Mouse (Mus musculus): Measurements from ENCODE around the gene Oxct2a.
"Not testable (repeated sequence)": the region's sequence is repeated elsewhere in the genome, so short reads cannot be mapped to it uniquely, and the experiment has no call there.

The Oxct2a gene

DNA sequence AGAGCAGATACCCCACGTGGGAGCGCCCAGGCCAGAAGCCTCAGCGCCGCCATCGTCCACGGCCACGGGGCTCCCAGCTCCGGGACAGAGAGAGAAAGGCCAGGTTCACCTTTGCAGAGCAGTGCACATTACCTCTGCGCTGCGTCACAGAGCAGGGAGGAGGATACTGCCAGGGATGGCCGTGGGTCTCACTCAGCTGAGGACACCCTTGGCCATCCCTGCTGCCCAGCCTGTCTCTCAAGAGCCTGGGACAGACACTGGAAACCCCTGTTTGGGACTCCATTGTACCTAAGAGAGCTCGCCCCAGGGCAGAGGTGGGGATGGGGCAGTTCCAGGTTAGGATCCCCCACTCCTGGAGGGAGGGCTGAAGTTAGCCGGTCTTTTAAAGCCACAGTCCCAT, at the start of gene Oxct2a:
TSS of gene Oxct2a (minus strand) at position 101 of the 400 bp plus-strand sequence.
- DNase-seq (ENCODE audit: low read depth), result no peak

GRCm38 (mm10) chr4:123363555-123363954, 40.1 kb upstream of the Oxct2a start:
- no peak for DNase-seq (ENCODE audit: low read depth)

DNA sequence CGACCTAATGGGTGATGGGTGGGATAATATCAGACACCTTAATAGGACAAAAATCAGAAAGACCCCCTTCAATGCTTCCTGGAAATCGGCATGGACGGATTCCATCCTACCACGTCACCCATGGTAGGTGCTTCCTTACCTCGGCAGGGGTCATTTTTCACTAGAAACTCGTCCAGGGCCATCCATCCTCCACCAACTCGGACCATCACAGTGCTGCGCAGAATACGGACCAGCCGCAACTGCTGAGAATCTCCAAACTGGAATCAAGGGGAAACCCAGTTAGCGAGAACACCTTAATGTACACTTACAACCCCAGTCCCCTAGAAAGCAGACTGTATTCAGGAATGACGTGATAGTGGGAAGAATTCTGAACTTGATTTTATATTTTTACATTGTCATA, 37.3 kb upstream of the Oxct2a start:
- DNase-seq (ENCODE audit: low read depth), result no peak

GRCm38 (mm10) chr4:123358613-123359012, 35.2 kb upstream of the Oxct2a start:
- no peak for DNase-seq (ENCODE audit: low read depth)

DNA sequence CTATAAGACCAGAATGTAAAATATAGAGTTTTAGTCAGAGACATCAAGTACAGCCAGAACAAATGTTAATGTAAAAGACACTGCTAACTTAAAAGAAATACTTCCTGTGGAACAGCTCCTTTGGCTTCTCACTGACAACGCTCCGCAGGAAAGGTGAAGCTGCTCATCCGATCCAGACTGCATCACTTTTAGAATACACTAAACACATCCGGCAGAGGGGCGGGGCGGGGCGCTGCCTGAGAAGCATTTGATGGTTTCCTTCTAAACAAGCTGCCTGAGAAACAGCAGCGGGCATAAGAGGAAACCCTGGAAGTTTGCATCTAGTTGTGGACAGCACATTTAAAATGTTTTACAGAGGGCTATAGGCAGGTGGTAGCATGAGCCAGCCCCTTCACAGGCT, 32.5 kb upstream of the Oxct2a start:
- DNase-seq (ENCODE audit: low read depth), result no peak

GRCm38 (mm10) chr4:123353271-123353877, 29.9 kb upstream of the Oxct2a start:
- no peak for DNase-seq (ENCODE audit: low read depth)

GRCm38 (mm10) chr4:123343471-123343789, 20.0 kb upstream of the Oxct2a start:
- DNase-seq (ENCODE audit: low read depth), result no peak

DNA sequence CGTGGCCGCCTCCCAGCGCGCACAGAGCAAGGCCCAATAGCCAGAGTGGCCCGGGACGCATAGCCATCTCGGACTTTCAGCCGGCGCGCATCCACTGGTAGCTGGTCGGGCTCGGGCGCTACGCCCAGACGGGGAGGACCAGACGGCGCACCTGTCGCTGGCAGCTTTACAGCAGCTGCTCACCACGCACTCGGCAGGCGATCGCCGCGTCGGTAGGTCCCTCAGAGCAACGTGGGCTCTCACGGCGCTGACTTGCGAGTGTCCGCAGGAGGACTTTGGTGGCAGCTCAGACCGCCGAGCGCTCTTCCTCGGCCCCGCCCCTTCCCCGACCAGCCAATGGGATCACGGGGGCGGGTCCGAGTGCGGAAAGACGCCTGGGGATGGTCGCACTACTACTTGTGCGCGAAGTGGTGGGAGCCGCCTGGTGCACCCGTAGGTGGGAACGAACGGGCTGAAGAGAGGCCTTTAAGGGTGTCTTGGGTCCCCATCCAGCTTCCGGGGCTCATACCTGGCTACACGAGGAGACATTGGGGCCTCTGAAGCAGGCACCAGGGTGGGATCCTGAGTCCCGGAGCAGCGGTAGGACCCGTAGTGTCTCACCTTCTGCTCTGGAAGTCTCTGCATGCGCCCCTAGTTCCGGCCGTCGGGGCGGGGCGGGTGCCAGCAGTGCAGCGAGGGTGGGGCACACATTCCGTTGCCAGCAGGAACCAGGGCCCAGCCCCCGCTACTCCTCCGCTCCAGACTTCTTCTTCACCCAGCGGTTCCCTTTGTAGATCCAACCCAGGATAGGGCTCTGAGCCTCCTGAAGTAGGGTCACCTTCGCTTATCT, 19.4 kb upstream of the Oxct2a start, which contains the start of gene Bmp8a:
TSS of gene Bmp8a (minus strand) at position 611 of the 829 bp plus-strand sequence.
- DNase-seq (ENCODE audit: low read depth), result peak; percentile 63

DNA sequence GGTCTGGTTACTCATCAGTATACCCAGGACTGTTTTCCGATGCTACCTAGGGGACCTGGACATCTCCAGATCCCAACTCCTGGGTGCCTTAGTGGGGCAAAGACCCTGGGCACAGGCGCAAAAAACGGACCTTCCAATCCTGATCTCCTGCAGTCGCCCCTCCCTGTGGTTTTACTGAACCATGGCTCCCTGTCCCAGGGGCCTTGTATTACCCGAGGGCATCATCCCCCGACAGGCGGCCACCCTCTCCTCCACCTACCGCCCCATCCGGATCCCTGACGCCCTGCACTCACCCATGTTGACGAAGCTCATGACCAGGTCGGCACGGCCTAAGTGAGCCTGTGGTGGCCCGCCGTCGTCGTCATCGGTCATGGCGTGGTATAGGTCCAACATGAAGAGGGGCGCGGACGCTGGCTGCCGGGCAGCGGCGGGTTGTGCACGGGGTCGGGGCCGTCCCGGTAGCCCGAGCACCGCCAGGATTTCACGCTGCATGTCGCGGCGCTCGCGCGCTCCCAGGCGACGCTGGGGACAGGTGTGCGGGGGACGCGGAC, 18.7 kb upstream of the Oxct2a start:
- DNase-seq (ENCODE audit: low read depth), result no peak

GRCm38 (mm10) chr4:123340232-123340631, 16.8 kb upstream of the Oxct2a start:
- peak; percentile 22 for DNase-seq (ENCODE audit: low read depth)

DNA sequence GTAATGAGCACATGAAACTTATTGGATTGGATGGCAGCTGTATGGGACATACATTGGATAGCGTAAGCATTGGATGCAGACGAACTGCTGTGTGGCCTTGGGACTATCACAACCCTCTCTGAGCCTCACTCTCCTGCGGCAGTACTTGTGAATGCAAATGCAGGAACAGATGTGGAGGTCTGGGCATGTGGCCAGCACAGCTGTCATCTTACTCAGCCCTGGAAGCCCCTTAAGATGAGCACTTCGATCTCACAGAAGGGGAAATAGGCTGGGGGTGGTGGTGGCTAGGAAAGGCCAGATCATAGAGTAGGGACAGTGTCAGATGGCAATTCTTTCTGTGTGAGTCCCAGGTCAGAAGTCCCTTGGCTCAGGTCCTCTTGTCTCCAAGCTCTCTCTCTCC, 14.3 kb upstream of the Oxct2a start:
- DNase-seq (ENCODE audit: low read depth), result no peak

DNA sequence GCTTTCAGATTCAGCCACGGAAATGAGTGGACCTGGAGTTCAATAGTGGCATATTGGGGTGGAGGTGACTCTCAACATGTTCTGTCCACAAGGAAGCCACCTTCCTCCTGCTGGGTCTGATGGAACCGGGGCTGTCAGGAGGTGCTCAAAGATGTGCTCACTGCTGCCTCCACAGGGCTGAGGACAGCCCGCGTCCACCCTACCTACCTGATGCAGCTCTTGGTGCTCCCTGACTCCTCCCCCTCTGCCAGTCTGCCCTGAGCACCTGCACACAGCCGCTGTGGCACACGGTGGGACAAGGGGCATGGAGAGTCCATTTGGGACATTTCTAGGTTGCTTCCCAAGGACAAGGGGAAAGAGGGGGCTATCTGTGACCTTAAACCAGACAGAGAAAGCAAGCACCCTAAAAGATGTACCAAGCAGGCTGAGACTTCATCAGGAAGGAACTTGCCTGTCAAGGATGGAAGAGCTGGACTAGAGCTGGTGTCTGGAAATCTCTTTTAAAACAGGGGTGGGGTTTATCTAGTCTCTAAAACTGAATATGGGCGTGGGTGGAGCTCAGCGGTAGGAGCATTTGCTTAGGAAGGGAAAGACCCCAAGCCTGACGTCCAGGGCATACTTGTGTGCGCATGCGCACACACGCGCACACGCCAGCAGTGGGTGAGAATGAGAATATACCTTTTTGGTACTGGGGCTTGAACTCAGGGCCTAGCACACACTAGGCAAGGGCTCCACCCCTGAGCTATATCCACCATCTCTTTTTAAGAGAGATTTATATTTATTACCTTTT, 12.6 kb upstream of the Oxct2a start:
- no peak for DNase-seq (ENCODE audit: low read depth)

DNA sequence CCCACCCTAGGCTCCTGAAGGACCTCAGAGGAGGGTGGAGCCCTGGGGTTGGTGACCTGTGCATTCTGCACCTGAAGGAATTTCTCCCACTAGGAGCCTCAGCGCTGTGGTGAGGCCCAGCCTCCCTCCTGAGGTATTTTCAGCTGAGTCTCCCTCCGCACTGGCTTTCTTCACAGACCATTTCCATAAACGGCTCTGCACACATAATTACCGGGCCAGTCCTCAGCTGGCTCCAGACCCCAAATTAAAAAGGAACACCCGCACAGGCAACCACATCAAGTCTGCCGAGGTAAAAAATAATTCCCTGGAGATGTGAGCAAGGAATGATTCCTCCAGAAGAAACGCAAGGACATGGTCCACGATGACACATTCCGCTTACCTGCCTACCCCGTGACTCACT, 11.8 kb upstream of the Oxct2a start:
- DNase-seq (ENCODE audit: low read depth), result not testable (repeated sequence)

GRCm38 (mm10) chr4:123334177-123334576, 10.7 kb upstream of the Oxct2a start:
- no peak for DNase-seq (ENCODE audit: low read depth)

DNA sequence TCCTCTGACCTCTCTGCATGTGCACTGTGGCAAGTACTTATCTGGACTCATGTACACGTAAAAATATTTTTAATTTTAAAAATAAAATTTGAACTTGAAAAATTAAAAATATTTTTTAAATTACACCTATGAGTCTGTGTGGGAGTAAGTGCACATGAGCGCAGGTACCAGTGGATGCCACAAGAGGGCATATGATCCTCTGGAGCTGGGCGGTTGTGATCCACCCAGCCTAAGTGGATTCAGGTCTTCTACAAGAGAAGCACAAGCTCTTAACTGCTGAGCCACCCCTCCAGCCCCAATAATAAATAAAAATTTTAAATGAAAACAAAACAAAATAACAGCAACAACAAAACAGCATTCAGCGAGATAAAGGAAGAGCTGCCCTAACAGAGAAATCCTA, 9.7 kb upstream of the Oxct2a start:
- DNase-seq (ENCODE audit: low read depth), result no peak

DNA sequence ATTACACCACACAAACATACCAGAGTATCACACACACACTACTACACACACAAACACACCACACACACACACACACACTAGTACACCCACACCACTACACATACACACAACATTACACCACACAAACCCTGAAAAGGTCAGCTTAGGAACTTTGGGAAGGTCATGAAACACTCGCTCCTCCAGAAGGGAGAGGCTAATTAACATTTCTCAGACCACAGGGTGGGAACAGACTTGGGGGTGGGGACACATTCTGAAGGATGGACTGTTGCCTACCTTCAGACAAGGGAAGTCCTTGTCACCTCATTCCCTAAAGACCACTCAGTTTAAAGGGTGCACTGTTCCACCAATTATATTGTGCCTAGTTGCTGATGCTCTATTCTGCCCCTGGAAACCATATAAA, 8.5 kb upstream of the Oxct2a start:
- DNase-seq (ENCODE audit: low read depth), result not testable (repeated sequence)

DNA sequence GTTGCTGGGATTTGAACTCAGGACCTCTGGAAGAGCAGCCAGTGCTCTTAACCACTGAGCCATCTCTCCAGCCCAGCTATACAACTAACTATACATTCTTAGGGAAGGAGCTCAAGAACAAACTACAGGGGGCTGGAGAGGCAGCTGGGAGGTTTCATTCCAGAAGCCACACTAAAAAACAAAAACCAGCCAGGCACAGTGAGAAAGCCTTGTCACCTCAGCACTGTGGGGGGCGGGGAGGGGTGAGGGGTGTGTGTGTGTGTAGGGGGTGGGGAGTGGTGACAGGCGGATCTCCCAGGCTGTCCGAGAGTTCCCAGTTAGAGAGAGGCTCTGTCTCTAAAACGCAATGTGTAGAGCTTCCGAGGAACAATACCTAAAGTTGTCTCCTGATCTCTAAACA, 7.9 kb upstream of the Oxct2a start:
- no peak for DNase-seq (ENCODE audit: low read depth)

- DNase-seq (ENCODE audit: low read depth), result no peak
Observed at GRCm38 (mm10) chr4:123328946-123329345, 5.5 kb upstream of the Oxct2a start.

DNA sequence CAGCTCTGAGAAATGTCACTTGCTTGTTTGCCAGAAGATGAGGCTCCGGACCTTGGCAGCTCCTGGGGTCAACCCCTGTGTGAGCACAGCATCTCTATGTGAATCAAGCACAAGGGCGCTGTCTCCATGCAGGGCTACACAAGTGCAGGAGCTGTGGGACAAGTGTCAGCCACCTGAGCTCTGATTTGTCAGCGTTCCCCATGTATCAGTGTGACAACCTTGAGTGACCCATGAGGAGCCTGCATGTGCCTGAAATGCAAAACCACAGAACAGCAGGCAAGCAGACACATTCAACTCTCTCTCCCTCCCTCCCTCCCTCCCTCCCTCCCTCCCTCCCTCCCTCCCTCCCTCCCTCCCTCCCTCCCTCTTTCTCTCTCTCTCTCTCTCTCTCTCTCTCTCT, 4.2 kb upstream of the Oxct2a start:
- no peak for DNase-seq (ENCODE audit: low read depth)

- DNase-seq (ENCODE audit: low read depth), result no peak
Observed at GRCm38 (mm10) chr4:123326087-123326486, 2.7 kb upstream of the Oxct2a start.

- not testable (repeated sequence) for DNase-seq (ENCODE audit: low read depth)
Observed at GRCm38 (mm10) chr4:123322910-123323309, 524 bp downstream of the Oxct2a start.

DNA sequence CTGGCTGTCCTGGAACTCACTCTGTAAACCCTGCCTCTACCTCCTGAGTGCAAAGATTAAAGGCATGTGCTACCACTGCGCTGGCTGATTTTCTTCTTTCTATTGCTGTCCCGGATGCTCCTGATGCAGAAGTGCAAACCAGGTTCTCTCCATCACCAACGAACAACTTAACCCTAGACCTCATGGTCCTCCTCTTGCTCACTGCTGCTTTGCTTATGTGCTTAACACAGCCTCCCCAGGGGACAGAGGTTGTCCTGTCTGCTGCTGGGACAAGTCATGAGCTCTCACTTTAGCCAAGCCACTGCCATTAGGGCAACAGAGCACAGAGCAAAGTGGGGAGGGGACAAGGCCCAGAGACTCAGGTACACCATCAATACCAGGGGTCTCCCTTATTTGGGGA, 8.9 kb downstream of the Oxct2a start:
- DNase-seq (ENCODE audit: low read depth), result no peak

GRCm38 (mm10) chr4:123313010-123313409, 10.4 kb downstream of the Oxct2a start:
- peak; percentile 37 for DNase-seq (ENCODE audit: low read depth)
